Mouse (Mus musculus) olfactory bulb, adult 2 months (tissue): Measurements from ENCODE around the gene Armc3. TPM values are rescaled to one million over a fixed set of nuclear protein-coding genes. Genes with fewer than 3 reads are reported as not detected.

Experiments
- H3K27ac ChIP-seq: fragments of 200-500 bp; 2 replicates; pipeline ENCODE4 v1.5.1; 2012; ENCODE audit warnings: low read depth, low read length; ENCODE audit not compliant: insufficient read depth
- H3K4me1 ChIP-seq: fragments of 200-500 bp; 2 replicates; pipeline ENCODE4 v1.6.1; 2012; ENCODE audit warnings: low read length; ENCODE audit not compliant: control insufficient read depth, insufficient read depth
- H3K4me3 ChIP-seq: fragments of 200-500 bp; 2 replicates; pipeline ENCODE4 v1.5.1; 2012; ENCODE audit warnings: mild to moderate bottlenecking, low read depth, low read length, moderate library complexity; ENCODE audit not compliant: insufficient read depth
- CTCF ChIP-seq: fragments of 200-500 bp; IDR thresholded peaks from 2 replicates; pipeline ENCODE4 v1.5.1; 2012; ENCODE audit warnings: low read depth, mild to moderate bottlenecking, low read length, moderate library complexity; ENCODE audit not compliant: insufficient read depth
- POLR2A ChIP-seq: fragments of 200-500 bp; IDR thresholded peaks from 2 replicates; pipeline ENCODE4 v1.6.1; 2012; ENCODE audit warnings: mild to moderate bottlenecking, low read depth, low read length, moderate library complexity; ENCODE audit not compliant: insufficient read depth
- WGBS: fragments of 180-500 bp; shearing (Covaris S2); methylation state at CpG from one replicate; pipeline ENCODE4 v1.1.7; 2018; 5-methylcytosine and 5-hydroxymethylcytosine counted together
- polyA plus RNA-seq: library from polyadenylated mRNA; stranded (reverse); fragments of >200 nt; gene quantifications from 2 replicates; pipeline ENCODE4 v1.2.4, GENCODE M21; 2012; ENCODE audit warnings: low replicate concordance; ENCODE audit not compliant: missing spikeins, insufficient read depth, insufficient read length

The Armc3 gene
- polyA plus RNA-seq, 1 experiment = not detected

GRCm38 (mm10) chr2:19201682-19202081 lies 2.6 kb downstream of the Armc3 start:
- WGBS = 64% methylated on average over 2 of the region's 2 CpGs
- H3K27ac ChIP-seq = no peak overlapping the region
- TF ChIP-seq POLR2A (no peak), CTCF (no peak)

DNA sequence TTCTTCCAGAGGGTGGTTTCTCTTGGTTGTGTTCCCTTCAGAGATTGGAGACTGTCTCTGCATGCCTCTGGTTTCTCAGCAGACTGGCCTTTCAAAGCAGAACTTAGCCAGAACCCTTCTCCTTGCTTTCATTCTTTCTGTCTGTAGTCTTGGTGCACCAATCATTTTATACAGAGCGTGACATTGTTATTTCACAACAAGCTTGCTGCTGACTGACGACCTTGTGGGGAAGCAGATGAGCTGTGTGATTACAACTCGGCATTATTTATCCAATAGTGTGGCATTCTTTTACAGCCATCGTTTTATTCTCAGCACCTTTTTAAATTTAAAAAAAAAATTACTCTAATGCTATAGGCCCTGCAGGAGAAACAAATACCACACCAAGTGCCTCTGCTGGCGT lies 35.2 kb downstream of the Armc3 start:
- Histone ChIP-seq H3K4me1 (no peaks in the 10 kb centered on the region), H3K27ac (no peak overlapping the region), H3K4me3 (no peak overlapping the region)
- WGBS = 86% methylated on average over 5 of the region's 5 CpGs
- TF ChIP-seq CTCF = no peak
- TF ChIP-seq POLR2A = no peak

More at GRCm38 (mm10) chr2:19201682-19202081, 2.6 kb downstream of the Armc3 start:
- no peak overlapping the region for H3K4me3 ChIP-seq
- peaks cover 8% of the 10 kb centered on the region for H3K4me1 ChIP-seq

- H3K4me1 ChIP-seq = no peaks in the 10 kb centered on the region
- WGBS = 82% methylated on average over 2 of the region's 2 CpGs
- H3K4me3 ChIP-seq = no peak overlapping the region
- no peak overlapping the region for H3K27ac ChIP-seq
- no peak for TF ChIP-seq POLR2A
- TF ChIP-seq CTCF = no peak
Measured at GRCm38 (mm10) chr2:19235193-19235592, 36.1 kb downstream of the Armc3 start.

DNA sequence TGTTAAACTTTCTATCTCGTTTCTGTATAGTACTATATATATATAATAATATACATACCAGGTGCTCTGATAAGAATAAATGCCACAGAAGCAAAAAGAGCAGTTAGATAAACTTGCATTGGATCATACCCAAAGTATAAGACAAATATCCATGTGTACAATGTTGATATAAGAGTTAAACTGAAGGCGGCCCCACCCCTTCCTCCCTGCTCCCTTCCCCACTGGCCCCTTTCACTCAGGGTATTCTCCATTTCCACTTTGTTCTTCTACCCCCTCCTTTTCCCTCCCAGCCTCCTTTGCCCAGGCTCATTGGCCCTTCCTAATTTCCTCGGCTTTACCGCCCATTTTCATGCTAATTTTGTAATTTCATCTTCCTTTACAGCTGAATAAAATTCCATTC lies 36.5 kb downstream of the Armc3 start:
- Histone ChIP-seq H3K4me1 (no peaks in the 10 kb centered on the region), H3K4me3 (no peak overlapping the region), H3K27ac (no peak overlapping the region)
- WGBS = 70% methylated on average over 4 of the region's 4 CpGs
- TF ChIP-seq CTCF (no peak), POLR2A (no peak)

- TF ChIP-seq POLR2A (no peak), CTCF (no peak)
- Histone ChIP-seq H3K4me3 (no peak overlapping the region), H3K4me1 (no peaks in the 10 kb centered on the region), H3K27ac (no peak overlapping the region)
- WGBS = 73% methylated on average over 2 of the region's 2 CpGs
Measured at GRCm38 (mm10) chr2:19238771-19239170, 39.7 kb downstream of the Armc3 start.

DNA sequence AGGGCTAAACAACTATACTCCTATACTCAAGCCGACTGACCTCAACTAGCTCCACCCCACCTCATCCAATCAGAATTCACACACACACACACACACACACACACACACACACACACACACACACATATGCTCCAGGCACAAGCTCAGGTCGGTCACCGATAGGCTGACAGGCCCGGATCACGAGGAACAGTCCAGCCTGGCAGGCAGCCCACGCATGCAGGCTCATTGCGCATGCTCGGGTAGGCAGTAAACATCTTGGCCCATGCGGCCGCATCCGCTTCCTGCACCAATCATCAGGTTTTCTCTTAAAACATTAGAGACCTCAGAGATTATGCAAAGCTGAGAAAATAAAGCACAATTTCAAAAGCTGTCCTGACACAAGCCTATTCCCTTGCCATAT lies 50.5 kb downstream of the Armc3 start:
- Histone ChIP-seq H3K27ac (no peak overlapping the region), H3K4me1 (peaks cover 2% of the 10 kb centered on the region; the same call in 1 of the 2 replicates), H3K4me3 (no peak overlapping the region)
- WGBS = 73% methylated on average over 11 of the region's 11 CpGs
- TF ChIP-seq CTCF (no peak), POLR2A (no peak)

- H3K27ac ChIP-seq = no peak overlapping the region
- WGBS = 92% methylated on average over 3 of the region's 3 CpGs
- TF ChIP-seq POLR2A (no peak), CTCF (no peak)
- no peak overlapping the region for H3K4me3 ChIP-seq
- no peaks in the 10 kb centered on the region for H3K4me1 ChIP-seq
Measured at GRCm38 (mm10) chr2:19255037-19255436, 55.9 kb downstream of the Armc3 start.

DNA sequence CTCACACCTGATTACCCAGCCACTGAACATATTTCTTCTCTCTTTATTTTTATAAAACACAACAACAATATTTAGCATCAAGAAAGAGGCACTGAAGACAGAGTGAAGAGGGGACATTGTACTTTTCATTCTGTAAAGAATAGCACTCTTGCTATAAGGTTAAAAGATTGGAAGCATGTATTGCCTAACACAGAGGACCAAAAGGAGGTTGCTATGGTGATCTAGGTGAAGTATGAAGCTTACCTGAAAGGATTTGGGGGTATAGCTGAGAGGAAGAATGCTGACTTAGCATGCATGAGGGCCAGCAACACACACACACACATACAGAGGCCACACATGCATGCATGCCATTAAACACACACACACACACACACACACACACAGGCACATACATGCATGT lies 58.2 kb downstream of the Armc3 start:
- Histone ChIP-seq H3K27ac (no peak overlapping the region), H3K4me3 (no peak overlapping the region), H3K4me1 (no peaks in the 10 kb centered on the region)
- TF ChIP-seq CTCF (no peak), POLR2A (no peak)

- TF ChIP-seq POLR2A (no peak), CTCF (no peak)
- Histone ChIP-seq H3K4me3 (no peak overlapping the region), H3K27ac (no peak overlapping the region), H3K4me1 (no peaks in the 10 kb centered on the region)
- whole genome bisulfite sequencing = 57% methylated on average over 6 of the region's 6 CpGs
Measured at GRCm38 (mm10) chr2:19260399-19260798, 61.3 kb downstream of the Armc3 start.

GRCm38 (mm10) chr2:19263375-19263774 lies 64.3 kb downstream of the Armc3 start:
- no peak for TF ChIP-seq CTCF
- TF ChIP-seq POLR2A = no peak
- Histone ChIP-seq H3K4me3 (no peak overlapping the region), H3K4me1 (no peaks in the 10 kb centered on the region), H3K27ac (no peak overlapping the region)
- WGBS = 67% methylated on average over 5 of the region's 5 CpGs
